Mouse (Mus musculus) kidney, postnatal 25 days (tissue): ENCODE measurements around the gene Tcap.
A peak's percentile ranks its signal among the peaks of the same experiment; 100 is the strongest.
"Not testable (repeated sequence)": the region's sequence is repeated elsewhere in the genome, so short reads cannot be mapped to it uniquely, and the experiment has no call there.

Source experiments
- DNase-seq, 2 experiments: peaks; one replicate each; pipeline ENCODE4 v3.0.0; 2021; ENCODE audit warnings: mixed read lengths in 2 of 2

Tcap gene

DNA sequence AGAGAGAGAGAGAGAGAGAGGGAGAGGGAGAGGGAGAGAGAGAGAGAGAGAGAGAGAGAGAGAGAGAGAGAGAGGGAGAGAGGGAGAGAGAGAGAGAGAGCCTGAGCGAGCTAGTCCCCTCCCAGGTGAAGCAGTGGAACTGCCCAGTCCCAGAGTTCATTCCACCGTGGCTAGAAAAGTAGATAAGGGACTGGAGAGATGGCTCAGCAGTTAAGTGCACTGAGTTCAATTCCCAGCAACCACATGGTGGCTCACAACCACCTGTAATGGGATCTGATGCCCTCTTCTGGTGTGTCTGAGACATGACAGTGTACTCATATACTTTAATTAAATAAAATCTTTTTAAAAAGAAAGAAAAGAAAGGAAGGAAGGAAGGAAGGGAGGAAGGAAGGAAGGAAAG lies 1.2 kb upstream of the Tcap start:
- DNase-seq = not testable (repeated sequence)

DNA sequence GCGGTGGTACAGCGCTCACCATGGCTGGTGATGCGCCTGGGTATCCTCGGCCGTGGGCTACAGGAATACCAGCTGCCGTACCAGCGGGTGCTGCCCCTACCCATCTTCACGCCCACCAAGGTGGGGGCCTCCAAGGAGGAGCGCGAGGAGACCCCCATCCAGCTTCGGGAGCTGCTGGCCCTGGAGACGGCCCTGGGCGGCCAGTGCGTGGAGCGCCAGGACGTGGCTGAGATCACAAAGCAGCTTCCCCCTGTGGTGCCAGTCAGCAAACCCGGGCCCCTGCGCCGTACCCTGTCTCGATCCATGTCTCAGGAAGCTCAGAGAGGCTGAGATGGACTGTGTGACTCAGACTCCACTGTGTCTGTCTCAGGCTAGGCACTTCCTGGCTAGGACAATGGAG lies 605 bp downstream of the Tcap start:
- DNase-seq = no peak

DNA sequence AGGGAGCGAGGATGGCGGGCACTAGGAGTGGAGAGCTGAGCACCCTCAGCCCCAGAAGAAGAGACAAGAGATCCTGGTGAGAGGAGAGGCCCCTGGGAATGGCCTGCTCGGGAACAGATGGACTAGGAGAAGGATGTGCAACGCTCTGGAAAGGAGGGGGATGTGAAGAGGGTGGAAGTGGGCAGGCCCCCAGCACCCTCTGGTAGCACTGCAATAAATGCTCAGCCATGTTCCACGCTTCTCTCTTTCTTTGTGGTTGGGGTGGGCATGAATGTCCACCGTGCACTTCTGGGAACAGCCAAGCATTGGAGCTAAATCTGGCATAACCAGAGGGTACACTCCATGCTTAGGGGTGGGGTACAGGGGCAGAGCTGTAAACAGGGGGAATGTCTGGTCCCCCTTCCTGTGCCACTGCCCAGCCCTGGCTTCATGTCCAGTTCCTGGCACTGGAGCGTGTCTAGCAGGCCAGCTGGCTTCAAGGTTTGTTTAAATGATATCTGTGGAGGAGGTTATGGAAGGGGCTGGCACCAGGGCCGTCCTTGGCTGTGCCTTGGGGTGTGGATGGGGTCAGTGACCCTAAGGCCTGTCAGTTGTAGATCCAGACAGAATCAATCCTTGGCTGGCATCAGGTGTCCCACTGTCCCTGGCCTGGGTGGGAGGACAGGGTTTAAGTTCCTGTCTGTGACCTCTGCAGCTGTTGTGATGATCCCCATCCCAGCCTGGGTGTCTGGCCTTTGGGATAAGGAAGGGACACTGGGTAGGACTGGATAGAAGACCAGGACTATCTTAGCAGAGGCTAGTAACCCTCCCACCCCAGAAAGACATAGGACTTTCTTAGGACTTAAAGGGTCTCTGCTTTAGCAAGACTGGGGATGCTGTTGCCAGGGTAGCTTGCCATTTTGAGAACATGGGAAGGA lies 1.4 kb downstream of the Tcap start:
- DNase-seq = no peak

DNA sequence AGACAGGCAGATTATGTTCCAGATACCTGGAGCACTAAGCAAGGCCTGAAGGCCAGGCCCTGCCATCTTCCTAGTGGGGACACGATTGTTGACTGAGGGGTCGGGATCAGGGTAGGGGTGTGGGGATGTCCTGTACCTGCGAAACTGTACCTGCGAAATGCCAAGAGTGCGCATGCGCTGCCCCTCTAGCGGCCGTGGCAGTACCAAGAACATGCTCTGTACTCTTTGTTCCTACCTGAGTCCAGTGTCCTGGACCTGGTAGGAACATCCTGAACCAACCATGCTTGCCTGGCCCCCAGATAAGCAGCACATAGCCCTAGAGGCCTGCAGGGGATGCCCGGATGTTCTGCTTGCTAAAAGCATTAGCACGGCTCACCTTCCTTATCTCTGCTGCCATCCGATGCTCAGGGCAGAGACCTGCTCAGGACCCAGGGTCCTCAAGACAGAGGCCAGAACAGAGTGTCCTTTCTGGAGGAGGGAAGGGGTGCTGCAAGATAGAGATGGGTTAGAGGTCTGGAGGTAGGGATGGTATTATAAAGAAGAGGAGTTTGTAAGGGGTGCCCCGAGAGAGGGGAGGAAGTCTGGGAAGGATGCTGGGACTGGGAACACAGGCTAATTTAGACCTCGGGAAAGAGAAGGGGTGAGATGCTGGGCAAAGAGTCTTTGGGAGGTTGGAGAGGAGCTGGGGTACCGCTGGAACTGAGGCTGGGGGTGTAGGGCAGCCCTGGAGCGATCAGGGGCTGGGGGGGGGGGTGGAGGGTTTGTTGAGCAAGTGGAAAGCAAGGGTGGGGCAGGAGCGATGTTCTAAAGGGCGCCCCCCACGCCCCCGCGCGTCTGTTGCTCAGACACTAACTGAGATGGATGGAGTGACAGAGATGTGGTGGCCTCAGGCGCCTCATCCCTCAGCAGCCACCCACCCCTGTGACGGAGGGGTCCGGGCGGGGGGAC lies 2.3 kb downstream of the Tcap start, which contains the start of gene Pnmt:
Gene Pnmt, plus strand, starts transcription at position 813 of the 948 bp plus-strand sequence.
- DNase-seq = no peak

DNA sequence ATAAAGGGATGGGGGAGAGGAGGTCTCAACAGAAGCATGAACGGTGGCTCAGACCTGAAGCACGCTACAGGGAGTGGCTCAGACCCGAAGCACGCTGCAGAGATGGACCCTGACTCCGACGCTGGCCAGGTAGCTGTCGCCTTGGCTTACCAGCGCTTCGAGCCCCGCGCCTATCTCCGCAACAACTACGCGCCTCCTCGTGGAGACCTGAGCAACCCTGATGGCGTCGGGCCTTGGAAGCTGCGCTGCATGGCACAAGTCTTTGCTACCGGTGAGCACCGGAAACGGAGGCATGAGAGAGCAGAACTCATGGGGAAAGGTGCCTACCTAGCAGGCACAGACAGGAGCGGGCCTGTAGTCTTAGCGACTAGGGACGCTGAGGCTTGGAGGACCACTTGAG lies 3.0 kb downstream of the Tcap start:
- no peak for DNase-seq

DNA sequence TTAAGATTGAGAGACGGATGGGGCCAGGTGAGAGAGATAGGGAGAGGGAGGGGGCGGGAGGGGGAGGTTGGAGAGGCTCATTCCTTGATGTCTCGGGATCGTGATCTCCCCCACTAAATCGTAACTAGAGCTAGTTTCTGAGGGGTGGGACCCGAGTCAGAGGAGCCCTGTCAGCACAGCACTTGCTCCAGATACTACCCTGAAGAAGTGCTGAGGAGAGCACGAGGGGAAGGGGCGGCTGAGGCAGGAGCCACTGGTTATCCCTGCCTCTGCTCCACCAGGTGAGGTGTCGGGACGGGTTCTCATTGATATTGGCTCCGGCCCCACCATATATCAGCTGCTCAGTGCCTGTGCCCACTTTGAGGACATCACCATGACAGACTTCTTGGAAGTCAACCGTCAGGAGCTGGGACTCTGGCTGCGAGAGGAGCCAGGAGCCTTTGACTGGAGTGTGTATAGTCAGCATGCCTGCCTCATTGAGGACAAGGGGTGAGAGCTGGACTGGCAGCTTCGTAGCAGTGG lies 3.5 kb downstream of the Tcap start:
- DNase-seq = no peak

DNA sequence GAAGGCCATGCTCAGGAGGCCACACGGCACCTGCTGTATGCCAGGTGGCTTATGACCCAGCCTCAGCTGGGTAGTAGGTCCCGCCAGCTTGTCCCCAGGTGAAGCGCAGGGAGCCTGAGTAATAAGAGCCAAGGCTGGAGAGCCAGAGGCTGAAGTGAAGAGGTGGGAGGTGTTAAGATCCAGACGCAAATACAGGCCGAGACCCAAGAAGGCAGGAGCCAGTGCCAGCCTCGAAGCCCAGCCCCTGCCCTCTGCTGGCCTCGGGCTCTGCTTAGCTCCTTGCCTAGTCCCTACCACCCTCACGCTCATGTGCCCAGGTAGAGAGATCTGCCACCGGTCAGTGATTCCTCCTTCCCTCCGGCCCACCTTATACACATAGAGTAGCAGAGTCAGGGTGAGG lies 4.7 kb downstream of the Tcap start:
- peak in 1 of 2 experiments; percentile 66 for DNase-seq

DNA sequence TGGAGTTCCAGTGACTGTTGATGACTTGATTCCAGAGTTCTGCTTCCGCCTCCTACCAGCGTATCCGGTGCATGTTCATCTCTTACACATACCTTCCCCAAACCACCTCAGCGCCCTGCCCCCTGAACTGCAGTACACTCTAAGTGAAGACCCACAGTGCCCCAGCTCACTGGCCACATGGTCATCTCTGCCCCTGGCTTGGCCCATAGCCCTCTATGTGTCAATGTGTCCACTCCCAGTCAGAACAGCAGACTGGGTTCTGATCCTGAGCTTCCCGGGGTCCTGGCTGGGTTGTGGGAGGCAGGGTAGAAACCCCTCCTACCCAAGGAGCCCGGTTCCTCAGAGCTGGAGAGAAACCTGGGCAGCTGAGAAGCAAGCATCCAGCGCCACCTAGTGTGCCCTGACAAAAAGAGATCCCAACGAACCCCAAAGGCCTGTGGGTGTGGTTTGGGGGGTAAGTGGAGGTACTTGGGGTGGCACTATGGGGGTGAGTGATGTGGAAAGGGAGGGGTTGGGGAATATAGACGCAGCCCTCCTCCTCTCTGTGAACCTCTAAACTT lies 5.7 kb downstream of the Tcap start:
- DNase-seq = peak; percentile 71 to 75

DNA sequence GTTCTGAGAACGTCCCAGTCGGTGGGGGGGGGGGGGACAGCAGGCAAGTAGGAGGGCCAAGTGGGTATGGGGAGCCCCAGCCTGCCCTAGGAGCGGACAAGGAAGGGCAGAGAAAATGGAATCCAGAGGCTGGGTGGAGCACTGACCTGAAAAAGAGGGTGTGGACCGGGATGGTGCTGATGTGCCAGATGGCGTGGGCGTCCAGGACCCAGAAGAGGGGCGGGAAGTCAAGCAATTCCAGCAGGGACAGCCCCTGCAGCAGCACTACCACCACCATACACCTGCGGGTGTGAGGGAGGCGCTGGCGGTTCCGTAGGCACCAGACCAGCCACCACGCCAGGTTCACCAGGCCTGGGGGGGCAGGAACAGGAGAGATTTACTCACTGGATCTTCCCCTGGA lies 6.5 kb downstream of the Tcap start:
- DNase-seq = no peak

DNA sequence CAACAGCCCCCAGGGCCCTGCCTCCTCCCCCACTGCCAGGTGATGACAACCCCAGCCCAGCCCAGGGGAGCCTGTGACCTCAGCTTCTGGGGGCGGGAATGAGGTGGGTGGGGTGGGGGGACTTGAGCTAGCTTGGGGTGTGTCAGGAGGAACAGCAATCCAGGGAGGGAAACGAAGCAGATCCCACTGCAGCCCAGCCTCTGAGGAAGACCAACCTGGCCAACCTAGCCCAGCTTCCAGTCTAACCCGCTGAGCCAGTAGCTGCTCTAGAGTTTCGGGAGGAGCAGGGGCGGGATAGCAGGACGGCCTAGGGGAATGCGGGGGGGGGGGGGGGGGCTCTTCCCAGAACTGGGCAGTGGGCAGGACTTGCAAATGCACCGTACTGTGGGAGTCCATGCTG lies 8.4 kb downstream of the Tcap start:
- no peak for DNase-seq

DNA sequence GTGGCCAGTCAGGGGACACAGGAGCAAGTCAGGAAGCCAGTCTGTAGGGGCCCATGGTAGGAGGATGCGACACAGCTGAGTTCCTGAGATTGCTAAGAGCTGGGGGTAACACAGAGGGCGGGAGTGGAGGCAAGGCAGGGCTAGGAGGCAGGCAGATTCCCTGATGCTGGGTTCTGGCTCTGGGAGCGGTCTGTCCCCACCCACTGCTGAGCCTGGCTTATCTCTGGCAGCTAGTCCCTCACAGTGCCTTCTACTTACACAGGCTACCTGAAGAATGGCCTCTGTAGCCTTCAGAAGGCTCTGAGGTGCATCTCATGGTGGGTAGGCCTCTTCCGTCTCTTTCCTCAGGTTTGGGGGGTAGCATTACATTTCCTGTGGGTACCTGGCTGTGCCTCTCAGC lies 9.0 kb downstream of the Tcap start:
- no peak for DNase-seq

DNA sequence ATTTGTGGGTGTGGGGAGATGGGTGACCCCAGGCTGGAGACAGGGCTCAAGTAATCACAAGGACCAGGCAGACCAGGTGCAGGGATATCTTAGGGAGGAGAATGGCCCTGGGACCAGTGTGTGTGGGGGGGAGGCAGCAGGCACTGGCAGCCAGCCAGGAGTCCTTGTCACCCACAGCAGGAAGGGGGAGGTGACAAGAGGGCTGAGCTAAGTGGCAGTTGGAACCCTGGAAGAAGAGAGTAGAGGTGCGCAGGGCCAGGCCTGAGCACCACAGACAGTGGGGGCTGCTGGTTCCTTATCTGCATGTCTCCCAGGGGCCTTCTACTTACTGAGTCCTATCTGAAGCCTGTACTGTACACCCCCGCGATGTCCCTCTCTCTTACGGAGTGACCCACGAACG lies 9.7 kb downstream of the Tcap start:
- DNase-seq = peak; percentile 47 to 58

DNA sequence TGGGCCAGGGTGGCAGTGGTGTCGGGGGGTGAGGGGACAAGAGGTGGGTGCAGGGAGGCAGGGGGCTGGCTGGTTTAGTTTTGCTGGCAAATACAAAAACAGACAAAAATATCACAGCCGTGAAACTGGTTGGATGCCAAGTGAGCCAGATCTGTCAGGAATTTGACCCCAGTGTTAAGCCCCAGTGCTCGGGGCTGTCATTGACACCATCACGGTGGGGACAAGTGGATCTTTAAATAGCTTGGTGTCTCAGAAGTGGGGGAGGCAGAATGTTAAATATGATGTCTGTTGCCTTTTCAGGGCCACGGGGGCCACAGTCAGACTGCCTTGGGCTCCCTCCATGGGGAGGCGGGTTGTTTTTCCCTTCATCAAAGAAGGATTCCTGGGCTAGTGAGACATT lies 10.7 kb downstream of the Tcap start:
- DNase-seq = peak; percentile 51 to 55

DNA sequence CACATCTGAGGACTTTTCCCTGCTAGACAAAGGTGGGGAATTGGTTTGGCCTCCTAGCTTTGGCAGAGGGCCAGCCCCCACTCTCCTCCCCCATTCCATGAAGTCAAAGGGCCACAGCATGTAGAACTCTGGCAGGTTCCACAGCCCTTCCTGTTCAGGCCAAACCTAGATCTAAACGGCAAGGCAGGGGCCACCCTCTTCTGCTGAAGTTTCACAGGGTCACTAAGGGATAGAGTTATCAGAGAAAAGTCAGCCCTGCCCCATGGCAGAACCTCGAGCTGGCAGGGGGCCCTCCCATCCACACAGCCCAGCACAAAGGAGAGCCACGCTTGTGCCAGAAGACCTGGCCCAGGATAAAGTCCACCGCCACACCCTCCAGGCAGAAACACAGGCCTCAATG lies 11.4 kb downstream of the Tcap start:
- DNase-seq = peak; percentile 80 to 87

DNA sequence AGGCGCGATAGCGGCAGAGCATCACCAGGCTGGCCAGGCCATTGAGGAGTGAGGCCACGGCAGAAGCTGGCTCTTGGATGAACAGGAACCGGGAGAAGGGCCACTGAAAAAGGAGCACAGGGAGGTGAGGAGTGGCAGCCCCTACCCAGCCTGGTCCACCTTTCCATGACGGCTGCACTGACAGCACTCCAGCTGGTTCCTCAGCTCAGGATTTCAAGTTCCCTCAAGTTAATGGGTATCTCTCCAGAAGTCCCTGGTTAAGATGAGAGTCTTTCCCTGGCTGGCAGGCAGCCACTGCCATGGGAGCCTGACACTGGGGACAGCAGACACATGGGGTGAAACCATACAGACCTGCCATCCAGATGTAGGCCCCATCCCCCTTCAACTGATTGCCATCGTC lies 14.3 kb downstream of the Tcap start:
- DNase-seq = no peak

DNA sequence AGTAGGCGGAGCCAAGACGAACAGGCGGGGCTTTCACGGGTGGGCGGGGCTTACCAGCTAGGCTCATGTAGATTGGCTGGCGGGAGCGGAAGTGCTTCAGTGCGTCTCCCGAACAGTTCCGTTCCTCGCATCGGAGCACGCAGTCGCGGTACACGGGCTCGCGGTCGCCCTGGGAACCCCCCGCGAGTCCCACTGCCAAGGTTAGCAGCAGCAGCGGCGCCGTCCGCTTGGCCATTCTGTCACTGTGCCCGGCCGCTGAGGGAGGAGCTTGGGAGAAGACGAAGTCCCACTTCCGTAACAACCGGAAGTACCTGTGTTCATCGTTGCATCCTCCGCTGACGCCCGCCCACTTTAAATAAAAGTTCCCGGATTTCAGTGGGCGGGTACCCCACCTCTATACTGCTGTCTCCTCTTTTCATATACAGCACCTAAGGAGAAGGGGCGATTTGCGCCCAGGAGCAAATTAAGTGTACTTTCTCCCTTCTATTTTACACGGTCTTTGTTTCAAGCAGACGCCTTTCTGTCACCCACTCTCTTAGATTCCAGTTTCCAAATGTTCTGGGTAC lies 16.6 kb downstream of the Tcap start, which contains the start of gene Pgap3:
Gene Pgap3, minus strand, starts transcription at position 330 of the 566 bp plus-strand sequence.
- DNase-seq = peak; percentile 90 to 95

DNA sequence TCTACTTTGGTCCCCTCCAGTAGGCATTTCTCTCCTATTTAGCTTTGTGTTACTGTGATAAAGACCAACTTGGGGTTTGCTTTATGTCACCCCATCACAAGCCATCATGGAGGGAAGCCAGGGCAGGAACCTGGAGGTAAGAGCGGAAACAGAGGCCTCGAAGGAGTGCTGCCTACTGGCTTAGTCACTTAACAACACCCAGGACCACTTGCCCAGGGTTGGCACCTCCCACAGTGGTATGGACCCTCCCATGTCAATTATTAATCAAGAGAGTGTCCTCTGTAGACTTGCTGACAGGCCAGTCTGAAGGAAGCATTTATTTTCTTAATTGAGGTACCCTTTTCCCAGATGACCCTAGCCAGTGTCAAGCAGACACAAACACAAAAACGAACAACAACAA lies 17.2 kb downstream of the Tcap start:
- DNase-seq = peak; percentile 75 to 85

DNA sequence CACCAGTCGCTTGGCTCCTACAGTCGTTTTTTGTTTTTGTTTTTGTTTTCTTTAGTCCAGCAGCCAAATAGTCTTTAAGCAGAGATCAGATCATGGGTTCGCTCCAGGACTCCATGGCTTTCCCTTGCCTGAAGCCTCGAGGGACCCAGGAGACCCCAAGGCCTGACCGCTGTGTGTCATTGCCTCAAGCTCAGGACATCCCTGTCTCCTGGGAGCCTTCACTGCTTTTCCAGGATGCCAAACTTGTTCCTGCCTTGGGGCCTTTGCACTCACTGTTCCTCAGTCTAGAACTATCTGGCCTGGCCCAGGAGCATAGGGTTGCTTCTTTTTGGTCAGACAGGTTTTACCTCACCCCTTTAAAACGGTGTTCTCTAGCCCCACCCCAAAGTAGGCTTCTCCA lies 23.0 kb downstream of the Tcap start:
- peak in 1 of 2 experiments; percentile 72 for DNase-seq

DNA sequence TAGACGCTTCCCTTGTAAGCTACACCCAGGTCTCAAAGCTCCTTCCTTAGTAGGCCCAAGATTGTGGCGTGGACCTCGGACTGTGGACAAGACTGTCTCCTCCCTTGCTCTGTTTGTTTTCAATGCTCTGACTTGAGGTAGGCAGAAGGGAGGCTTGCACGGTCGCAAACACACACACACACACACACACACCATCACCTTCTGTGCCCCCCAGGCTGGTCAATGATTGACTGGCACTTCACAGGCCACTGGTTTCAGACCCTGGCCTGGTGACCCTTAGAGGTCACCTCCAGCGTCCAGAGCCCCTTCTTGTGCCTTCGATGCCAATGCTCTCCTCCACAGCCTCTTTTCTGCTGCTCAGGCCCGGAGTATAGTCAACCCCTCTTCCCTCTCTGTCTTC lies 25.3 kb downstream of the Tcap start:
- peak; percentile 90 to 95 for DNase-seq

DNA sequence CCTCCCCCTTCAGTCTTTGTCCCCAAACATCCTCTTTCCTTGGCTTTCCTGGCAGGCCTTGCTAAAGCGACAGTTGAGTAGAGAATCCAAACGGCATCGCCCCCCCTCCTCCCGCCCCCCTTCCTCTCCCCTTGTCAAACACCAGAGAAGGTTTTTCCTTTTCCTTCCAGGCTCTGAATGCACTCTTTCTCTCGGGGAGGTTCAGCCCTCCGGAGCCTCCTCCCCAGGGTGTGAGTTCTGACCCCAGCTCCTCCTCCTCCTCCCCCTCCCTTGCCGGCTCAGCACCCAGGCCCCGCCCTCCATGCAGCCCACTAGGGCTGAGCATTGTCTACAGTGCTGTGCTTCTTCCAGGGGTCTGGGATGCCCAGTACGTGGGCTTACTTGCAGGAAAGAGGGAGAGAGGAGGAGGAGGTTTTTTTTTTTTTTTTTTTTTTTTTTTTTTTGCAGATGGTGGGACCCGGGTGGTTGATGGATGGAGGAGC lies 25.8 kb downstream of the Tcap start:
- DNase-seq = peak; percentile 75 to 90

DNA sequence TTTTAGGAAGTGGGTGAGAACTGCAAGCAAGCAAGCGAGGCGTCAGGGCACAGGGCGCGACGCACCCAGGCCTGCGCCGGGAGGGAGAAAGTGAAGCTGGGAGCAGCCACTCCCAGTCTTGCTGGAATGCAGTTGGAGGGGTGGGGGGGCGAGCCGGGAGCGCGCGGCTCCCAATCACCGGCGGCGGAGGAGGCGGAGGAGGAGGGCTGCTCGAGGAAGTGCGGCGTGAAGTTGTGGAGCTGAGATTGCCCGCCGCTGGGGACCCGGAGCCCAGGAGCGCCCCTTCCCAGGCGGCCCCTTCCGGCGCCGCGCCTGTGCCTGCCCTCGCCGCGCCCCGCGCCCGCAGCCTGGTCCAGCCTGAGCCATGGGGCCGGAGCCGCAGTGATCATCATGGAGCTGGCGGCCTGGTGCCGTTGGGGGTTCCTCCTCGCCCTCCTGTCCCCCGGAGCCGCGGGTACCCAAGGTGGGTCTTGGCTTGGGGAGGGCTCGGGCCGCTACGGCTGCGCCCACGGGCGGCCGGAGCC lies 28.7 kb downstream of the Tcap start, which contains the start of gene Erbb2:
Gene Erbb2, plus strand, starts transcription at position 198 of the 524 bp plus-strand sequence.
- DNase-seq = peak; percentile 89 to 95

DNA sequence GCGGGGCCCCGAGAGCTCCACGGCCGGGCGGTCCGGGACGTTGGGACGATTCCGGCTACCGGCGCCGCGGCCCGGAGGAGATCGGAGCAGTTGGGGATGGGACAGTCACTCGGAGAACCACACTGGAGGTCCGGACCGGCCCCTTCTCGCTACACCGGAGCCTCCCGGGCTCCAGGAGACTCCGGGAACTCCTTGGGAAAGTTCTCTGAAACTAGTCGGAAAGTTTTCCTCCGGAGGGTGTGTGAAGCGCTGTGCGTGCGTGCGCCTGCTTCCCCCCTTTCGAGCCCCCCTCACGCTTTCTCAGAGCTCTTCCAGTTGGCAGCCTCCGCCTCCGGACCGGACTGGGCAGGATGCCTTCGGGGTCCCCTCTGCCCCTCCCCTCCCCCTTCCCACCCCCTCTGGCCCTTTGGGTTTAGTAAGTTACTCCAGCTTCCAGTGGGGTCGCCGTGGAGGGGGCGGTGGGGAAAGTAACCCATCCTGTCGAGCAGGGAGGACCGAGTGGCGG lies 29.2 kb downstream of the Tcap start:
- peak; percentile 46 to 73 for DNase-seq
